Mouse (Mus musculus) cerebellum, adult 8-10 months (tissue): Measurements from ENCODE around the gene Patl2.
"Not testable (repeated sequence)": the region's sequence is repeated elsewhere in the genome, so short reads cannot be mapped to it uniquely, and the experiment has no call there.

Experiments used
- DNase-seq: peaks from one replicate; pipeline ENCODE4 v3.0.0; 2022

Gene Patl2

GRCm38 (mm10) chr2:122141332-122141967, 44.5 kb downstream of the Patl2 start:
- DNase-seq, result no peak

DNA sequence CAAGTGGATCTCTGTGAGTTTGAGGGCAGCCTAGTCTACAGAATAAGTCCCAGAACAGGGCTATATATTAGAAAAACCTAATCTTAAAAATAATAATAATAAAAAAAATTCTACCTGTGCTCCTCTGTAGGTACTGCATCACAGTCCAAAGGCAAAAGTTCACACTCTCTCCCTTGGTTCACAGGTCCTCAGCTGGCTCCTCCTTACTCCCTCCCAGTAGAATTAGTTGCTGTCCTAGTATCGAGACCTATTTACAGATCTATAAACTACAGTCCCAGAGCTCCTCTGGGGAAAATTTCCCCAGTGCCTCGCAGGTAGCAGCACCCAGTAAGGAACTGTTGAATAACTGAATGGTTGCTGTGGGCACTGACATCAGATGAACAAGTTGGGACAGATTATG, 45.2 kb downstream of the Patl2 start:
- no peak for DNase-seq

DNA sequence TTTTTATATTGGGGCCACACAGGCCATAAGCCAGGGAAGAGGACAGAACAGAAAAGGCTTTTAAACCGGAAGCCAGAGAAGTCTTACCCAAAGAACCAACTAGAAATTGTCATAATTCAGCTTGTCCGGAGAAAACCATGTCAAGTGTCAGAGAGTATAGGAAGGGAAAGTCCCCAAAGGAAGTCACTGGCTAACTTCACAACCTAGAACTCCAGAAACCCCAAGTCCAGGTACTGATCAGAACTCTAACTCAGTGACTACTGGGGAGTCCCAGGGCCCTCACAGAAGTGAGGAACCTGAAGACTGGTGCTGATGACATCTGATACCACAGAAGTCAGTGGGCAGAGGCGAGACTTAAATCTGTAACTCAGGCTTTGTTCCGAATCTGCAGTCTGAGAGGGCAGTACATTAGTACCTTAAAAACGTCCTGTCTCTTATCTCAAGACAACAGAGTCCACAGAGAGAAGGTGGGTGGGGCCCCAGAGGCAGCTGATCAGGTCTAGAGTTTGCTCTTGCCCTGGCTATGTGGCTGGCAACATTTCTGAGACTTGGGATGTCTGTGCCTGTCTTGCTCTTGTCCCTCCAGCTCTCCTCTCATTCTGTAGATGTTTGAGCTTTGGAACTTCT, 48.0 kb downstream of the Patl2 start:
- DNase-seq, result no peak

GRCm38 (mm10) chr2:122132618-122133017, 53.4 kb downstream of the Patl2 start:
- DNase-seq, result no peak

DNA sequence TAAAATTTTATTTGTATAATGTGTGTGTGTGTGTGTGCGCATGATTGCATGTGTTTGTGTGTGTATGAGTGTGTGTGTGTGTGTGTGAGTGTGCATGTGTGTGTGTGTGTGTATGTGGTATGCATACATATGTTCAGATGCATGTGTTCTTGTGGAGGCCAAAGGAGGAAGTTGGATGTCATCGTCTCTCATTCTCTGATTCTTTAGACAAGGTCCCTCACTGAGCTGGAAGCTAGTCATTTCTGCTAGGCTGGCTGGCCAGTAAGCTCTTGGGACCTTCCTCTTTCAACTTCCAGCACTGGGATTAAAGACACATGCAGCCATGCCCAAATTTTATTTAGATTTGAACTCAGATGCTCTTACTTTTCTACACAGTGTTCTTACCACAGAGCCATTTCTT, 53.9 kb downstream of the Patl2 start:
- no peak for DNase-seq

- DNase-seq, result no peak
Observed at GRCm38 (mm10) chr2:122127635-122128034, 58.4 kb downstream of the Patl2 start.

- DNase-seq, result no peak
Observed at GRCm38 (mm10) chr2:122126765-122127347, 59.1 kb downstream of the Patl2 start.

- no peak for DNase-seq
Observed at GRCm38 (mm10) chr2:122125680-122126572, 60.1 kb downstream of the Patl2 start.

DNA sequence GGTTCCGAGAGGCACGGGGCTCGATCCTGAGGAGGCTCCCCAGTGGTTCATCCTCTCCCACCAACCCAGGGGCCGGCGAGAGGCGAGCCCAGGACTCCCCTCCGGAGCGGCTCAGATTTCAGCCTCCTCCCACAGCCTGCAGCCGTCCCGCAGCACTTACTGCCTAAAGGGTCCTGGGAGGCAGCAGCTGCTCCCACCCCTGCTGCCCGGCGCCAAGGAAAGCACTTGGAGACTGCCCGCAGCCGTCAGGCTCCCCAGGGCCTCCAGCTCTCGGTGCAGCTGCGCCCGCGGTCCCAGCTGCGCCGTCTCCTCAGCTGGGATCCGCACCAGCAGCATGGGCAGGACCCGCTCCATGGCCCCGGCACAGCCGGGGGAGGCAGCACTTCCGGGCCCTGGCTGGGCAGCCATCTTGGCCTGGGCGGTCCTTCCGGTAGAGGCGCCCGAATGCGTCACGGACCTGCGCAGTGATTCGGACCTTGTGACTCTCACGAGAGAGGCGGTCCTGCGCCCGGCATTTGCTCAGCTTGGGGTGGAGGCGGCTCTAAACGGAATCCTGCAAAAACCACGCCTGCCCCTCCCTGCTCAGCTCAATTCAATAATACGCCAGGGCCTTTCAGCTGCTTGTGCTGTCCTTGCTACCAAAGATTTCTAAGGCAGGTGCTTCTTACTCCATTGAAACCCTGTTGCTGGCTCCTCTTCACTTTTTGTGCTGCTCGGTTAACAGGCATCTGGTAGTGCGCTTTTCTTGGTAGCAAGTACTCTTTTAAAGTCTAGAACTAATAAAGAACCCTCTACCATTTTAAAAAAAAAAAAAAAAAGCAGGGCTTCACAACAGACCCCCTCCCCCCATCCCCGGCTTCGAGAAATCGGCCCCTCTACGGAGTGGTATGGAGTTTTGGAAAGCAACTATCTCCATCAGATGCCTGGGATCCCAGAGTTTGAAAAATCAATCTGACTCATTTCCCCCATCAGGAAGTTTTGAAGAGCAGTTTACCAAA, 67.7 kb downstream of the Patl2 start, which contains the start of gene Spg11:
Gene Spg11 (minus strand): TSS at position 426 of the 998 bp plus-strand sequence.
- peak; percentile 96 for DNase-seq

DNA sequence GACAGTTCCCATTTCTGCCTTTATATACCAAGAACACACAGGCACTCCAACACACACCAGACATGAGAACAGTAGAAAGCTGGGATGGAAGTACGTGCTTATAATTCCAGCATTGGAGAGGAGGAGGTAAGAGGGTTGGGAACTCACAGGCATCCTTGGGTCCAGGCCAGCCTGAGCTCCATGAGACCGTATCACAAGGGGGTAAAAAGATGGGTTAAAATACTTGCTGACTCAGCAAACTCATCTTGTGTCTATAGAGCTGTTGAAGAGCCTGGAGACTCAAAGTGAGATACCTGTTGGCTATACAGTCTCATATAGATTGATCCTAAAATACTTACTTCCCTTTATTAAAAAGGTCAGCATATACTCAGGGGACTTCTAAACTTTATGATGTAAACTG, 69.1 kb downstream of the Patl2 start:
- no peak for DNase-seq

GRCm38 (mm10) chr2:122109714-122110113, 76.3 kb downstream of the Patl2 start:
- no peak for DNase-seq

DNA sequence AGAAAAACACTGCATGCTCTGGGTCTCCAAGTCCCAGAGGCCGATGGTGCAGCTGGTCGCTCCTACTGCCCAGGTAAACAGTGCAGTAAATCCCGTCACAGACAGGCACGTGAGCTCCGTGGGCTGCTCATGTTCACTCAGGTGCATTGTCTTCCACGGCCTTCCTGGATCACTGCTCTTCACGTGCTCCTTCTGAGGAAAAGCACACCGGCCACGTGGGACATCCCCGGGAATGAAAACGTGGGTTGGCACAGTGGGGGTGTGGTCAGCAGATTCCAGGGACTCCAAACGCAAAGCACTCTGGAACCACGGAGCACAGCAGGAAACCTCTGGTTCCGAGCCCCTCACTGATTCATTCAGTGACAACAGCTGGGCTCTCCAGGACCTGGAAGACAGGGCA, 77.9 kb downstream of the Patl2 start:
- DNase-seq, result no peak

DNA sequence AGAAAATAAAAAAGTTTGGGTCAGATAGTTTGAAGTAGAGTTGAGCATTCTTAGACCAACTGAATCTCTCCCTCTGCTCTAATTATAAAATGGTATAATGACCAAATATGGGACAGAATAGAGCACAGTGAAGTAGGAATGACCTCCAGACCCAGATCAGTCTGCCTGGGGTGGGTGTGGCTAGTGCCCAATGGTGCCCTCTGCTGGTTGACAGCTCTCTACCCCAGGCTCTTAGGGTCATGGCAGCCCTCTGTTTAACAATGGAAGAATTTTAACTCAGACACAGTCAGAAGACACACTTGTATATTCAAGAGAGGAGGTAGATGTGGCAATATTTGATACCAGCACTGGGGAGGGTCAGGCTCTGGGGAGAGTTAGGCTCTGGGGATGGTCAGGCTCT, 83.9 kb downstream of the Patl2 start:
- DNase-seq, result no peak

- not testable (repeated sequence) for DNase-seq
Observed at GRCm38 (mm10) chr2:122097686-122098085, 88.3 kb downstream of the Patl2 start.

DNA sequence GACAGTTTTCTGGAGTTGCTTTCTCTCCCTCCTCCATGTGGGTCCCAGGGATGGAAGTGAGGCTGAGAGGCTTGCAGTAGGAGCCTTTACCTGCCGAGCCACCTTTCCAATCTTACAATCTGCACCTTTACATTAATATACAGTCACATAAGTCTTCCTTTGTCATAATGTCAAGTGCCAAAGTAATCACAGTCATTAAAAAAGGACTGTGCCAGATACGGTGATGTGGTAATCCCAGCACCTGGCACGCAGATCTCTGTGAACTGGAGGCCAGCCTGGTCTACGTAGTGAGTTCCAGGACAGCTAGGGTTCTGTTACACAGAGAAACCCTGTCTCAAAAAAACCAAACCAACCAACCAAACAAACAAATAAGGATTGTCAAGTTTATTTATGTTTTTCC, 92.1 kb downstream of the Patl2 start:
- DNase-seq, result no peak

- no peak for DNase-seq
Observed at GRCm38 (mm10) chr2:122086446-122086845, 99.5 kb downstream of the Patl2 start.

DNA sequence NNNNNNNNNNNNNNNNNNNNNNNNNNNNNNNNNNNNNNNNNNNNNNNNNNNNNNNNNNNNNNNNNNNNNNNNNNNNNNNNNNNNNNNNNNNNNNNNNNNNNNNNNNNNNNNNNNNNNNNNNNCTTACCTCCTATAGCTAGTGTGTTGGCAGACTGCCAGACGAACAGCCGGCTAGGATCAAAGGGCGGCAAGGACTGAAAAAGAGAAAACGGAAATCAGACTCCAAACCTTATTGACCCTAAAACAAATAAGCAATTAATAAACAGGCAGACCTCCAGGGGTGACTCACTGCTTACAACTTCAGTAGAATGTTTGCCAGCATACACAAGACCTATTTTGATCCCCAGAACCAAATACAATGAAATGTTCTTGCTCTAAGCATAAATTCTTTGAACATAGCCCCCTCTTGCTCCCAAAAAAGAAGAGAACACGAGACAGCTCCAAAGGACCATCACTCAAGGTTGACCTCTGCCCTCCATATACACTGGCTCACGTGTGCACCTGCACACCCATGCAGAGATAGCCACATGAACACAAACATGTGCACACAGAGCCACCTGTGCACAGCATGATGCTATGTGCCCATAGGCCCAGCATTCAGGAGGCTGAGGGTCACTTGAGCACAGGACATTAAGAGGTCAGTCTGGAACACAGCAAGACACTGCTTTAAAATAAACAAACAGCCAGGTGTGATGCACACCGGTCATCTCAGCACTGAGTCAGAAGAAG, 104.1 kb downstream of the Patl2 start:
- peak; percentile 29 for DNase-seq
